In genomic region chr5:129218222-129218505, GRCm38 (mm10) we compare ENCODE assay signal across 12 mouse cellular contexts.
A peak's percentile ranks its signal among the peaks of the same experiment; 100 is the strongest.
DNase-seq lines count a peak whose midpoint lies in the region; ATAC-seq lines count a peak whose summit lies in the region.
"Had no signal": no experiment of that assay in that cellular context is flagged by ENCODE, and none has a peak within 500 bp of the region (broad histone marks: within the 10 kb centered on the region; RNA-seq: fewer than 3 reads in every experiment).

No protein-coding gene starts in this region.

- peak overlapping the region; percentile 35 for H3K4me3 ChIP-seq in midbrain, embryonic 10.5 days
- no peak overlapping the region for H3K4me3 ChIP-seq in midbrain, embryonic 16.5 days (ENCODE audit: low read depth, low read length)
- H3K4me3 ChIP-seq in forebrain, embryonic 14.5 days (ENCODE audit: low read depth, low read length): no peak overlapping the region
- no peak overlapping the region for H3K4me3 ChIP-seq in midbrain, embryonic 11.5 days (ENCODE audit: low read depth, low read length)
- H3K4me3 ChIP-seq: myocyte; stomach, embryonic 15.5 days had no signal

- WGBS in midbrain, embryonic 10.5 days: 30% methylated on average over 1 of the region's 3 CpGs
- 6% methylated on average over 2 of the region's 3 CpGs for WGBS in midbrain, embryonic 16.5 days
- WGBS in forebrain, embryonic 14.5 days: 2% methylated on average over 2 of the region's 3 CpGs
- WGBS in midbrain, embryonic 11.5 days: 15% methylated on average over 1 of the region's 3 CpGs

- H3K36me3 ChIP-seq in midbrain, embryonic 10.5 days: no peaks in the 10 kb centered on the region
- no peaks in the 10 kb centered on the region for H3K36me3 ChIP-seq in midbrain, embryonic 16.5 days (ENCODE audit: control insufficient read depth, insufficient read depth, low read length)
- no peaks in the 10 kb centered on the region for H3K36me3 ChIP-seq in forebrain, embryonic 14.5 days (ENCODE audit: control insufficient read depth, insufficient read depth, low read length)
- H3K36me3 ChIP-seq in midbrain, embryonic 11.5 days (ENCODE audit: control insufficient read depth, insufficient read depth, low read length): no peaks in the 10 kb centered on the region
- H3K36me3 ChIP-seq: stomach, embryonic 15.5 days had no signal

- ATAC-seq in midbrain, embryonic 16.5 days: no peak
- peak; percentile 60; the same call in 1 of the 2 replicates for ATAC-seq in forebrain, embryonic 14.5 days
- ATAC-seq in midbrain, embryonic 11.5 days (ENCODE audit: low FRiP score): peak; percentile 30
- ATAC-seq in megakaryocyte-erythroid progenitor cell, adult 5-6 weeks (replicated peaks; ENCODE audit: low FRiP score, low TSS enrichment, poor library complexity, severe bottlenecking): no peak

- H3K4me2 ChIP-seq in midbrain, embryonic 16.5 days (ENCODE audit: low read length): no peak overlapping the region
- H3K4me2 ChIP-seq in forebrain, embryonic 14.5 days (ENCODE audit: low read length): peak overlapping the region; percentile 25; the same call in 1 of the 2 replicates
- peak overlapping the region; percentile 21 for H3K4me2 ChIP-seq in midbrain, embryonic 11.5 days

- H3K27ac ChIP-seq in midbrain, embryonic 10.5 days (replicated peaks): peak overlapping the region; percentile 80
- H3K27ac ChIP-seq in midbrain, embryonic 16.5 days (ENCODE audit: low read length): no peak overlapping the region
- H3K27ac ChIP-seq in forebrain, embryonic 14.5 days (ENCODE audit: low read depth, low read length): no peak overlapping the region
- H3K27ac ChIP-seq in midbrain, embryonic 11.5 days (ENCODE audit: low read depth, low read length): peak overlapping the region; percentile 48; the same call in 1 of the 2 replicates
- H3K27ac ChIP-seq: stomach, embryonic 15.5 days had no signal

- H3K4me1 ChIP-seq in midbrain, embryonic 10.5 days: peaks cover 34% of the 10 kb centered on the region
- peaks cover 24% of the 10 kb centered on the region for H3K4me1 ChIP-seq in midbrain, embryonic 16.5 days (ENCODE audit: control insufficient read depth, insufficient read depth, low read length)
- peaks cover 13% of the 10 kb centered on the region for H3K4me1 ChIP-seq in forebrain, embryonic 14.5 days (ENCODE audit: control insufficient read depth, insufficient read depth, low read length)
- peaks cover 8% of the 10 kb centered on the region for H3K4me1 ChIP-seq in midbrain, embryonic 11.5 days (ENCODE audit: control insufficient read depth, insufficient read depth, low read length)

- DNase-seq in midbrain, embryonic 10.5 days (ENCODE audit: low spot score): peak; percentile 51
- DNase-seq in forebrain, embryonic 14.5 days (ENCODE audit: low spot score): peak; percentile 28
- DNase-seq in midbrain, embryonic 11.5 days (ENCODE audit: low spot score, missing footprints): no peak
- DNase-seq in cerebellum, postnatal 36 days: no peak
- DNase-seq in right cerebral cortex, postnatal 10 days (ENCODE audit: low spot score in 2 of 2): no peak
- no peak for DNase-seq in gastrocnemius, postnatal 10 days
- DNase-seq: right cerebral cortex, postnatal 14 days had no signal

- 0 out of 2 replicates have a peak, but pooled peaks cover 7% of the 10 kb centered on the region for H3K27me3 ChIP-seq in midbrain, embryonic 10.5 days (ENCODE audit: low read depth, poor library complexity, severe bottlenecking)
- no peaks in the 10 kb centered on the region for H3K27me3 ChIP-seq in midbrain, embryonic 16.5 days (ENCODE audit: control insufficient read depth, insufficient read depth, low read depth, low read length)
- H3K27me3 ChIP-seq in forebrain, embryonic 14.5 days (replicated peaks; ENCODE audit: control insufficient read depth, insufficient read depth, low read length): no peaks in the 10 kb centered on the region
- no peaks in the 10 kb centered on the region for H3K27me3 ChIP-seq in midbrain, embryonic 11.5 days (ENCODE audit: control insufficient read depth, insufficient read depth, low read length)
- H3K27me3 ChIP-seq: CH12.LX; stomach, embryonic 15.5 days had no signal

- peaks cover 6% of the 10 kb centered on the region; the same call in 1 of the 2 replicates for H3K9me3 ChIP-seq in midbrain, embryonic 10.5 days (replicated peaks)
- H3K9me3 ChIP-seq in midbrain, embryonic 16.5 days (replicated peaks; ENCODE audit: control insufficient read depth, low read length, poor library complexity, severe bottlenecking): no peaks in the 10 kb centered on the region
- H3K9me3 ChIP-seq in forebrain, embryonic 14.5 days (replicated peaks; ENCODE audit: control insufficient read depth, low read length): no peaks in the 10 kb centered on the region
- no peaks in the 10 kb centered on the region for H3K9me3 ChIP-seq in midbrain, embryonic 11.5 days (ENCODE audit: control insufficient read depth, low read length)
- H3K9me3 ChIP-seq: stomach, embryonic 15.5 days had no signal

- H3K9ac ChIP-seq in midbrain, embryonic 16.5 days (ENCODE audit: low read depth, low read length): no peak overlapping the region
- no peak overlapping the region; the same call in 1 of the 2 replicates for H3K9ac ChIP-seq in forebrain, embryonic 14.5 days (ENCODE audit: low read length)
- H3K9ac ChIP-seq in midbrain, embryonic 11.5 days (ENCODE audit: low read length): no peak overlapping the region; the same call in 1 of the 2 replicates
- H3K9ac ChIP-seq: stomach, embryonic 15.5 days had no signal

Comparison
In these comparisons a context has a peak if more than half of its experiments do, and no peak if none do; other contexts are left out.
1. DNase-seq: peak in midbrain, embryonic 10.5 days (single experiment) and forebrain, embryonic 14.5 days (single experiment); none in midbrain, embryonic 11.5 days (single experiment), cerebellum, postnatal 36 days (0 of 2), right cerebral cortex, postnatal 10 days (0 of 2) and gastrocnemius, postnatal 10 days (single experiment).
2. H3K27ac ChIP-seq: peak in midbrain, embryonic 10.5 days (single experiment) and midbrain, embryonic 11.5 days (single experiment); none in midbrain, embryonic 16.5 days (single experiment) and forebrain, embryonic 14.5 days (single experiment).
3. ATAC-seq: peak in forebrain, embryonic 14.5 days (single experiment) and midbrain, embryonic 11.5 days (single experiment); none in midbrain, embryonic 16.5 days (single experiment) and megakaryocyte-erythroid progenitor cell, adult 5-6 weeks (single experiment).